Mouse (Mus musculus) embryonic fibroblast, embryonic 13.5 days (primary cell): ENCODE measurements around the gene Chd6. TPM values are rescaled to one million over a fixed set of nuclear protein-coding genes. Genes with fewer than 3 reads are reported as not detected.

Experiments used
- H3K27ac ChIP-seq: 2 replicates; pipeline ENCODE4 v1.5.1; 2012; ENCODE audit warnings: low read length, control low read depth, inconsistent platforms; ENCODE audit not compliant: insufficient read depth
- H3K4me1 ChIP-seq: 2 replicates; pipeline ENCODE4 v1.6.1; 2011; ENCODE audit warnings: low read length; ENCODE audit not compliant: control insufficient read depth, insufficient read depth
- H3K4me3 ChIP-seq: 2 replicates; pipeline ENCODE4 v1.5.1; 2011; ENCODE audit warnings: mild to moderate bottlenecking, control low read depth, low read length; ENCODE audit not compliant: insufficient read depth
- CTCF ChIP-seq: IDR thresholded peaks from 2 replicates; pipeline ENCODE4 v1.5.1; 2011; ENCODE audit warnings: mild to moderate bottlenecking, control low read depth, low read length, moderate library complexity, borderline replicate concordance; ENCODE audit not compliant: insufficient read depth
- POLR2A ChIP-seq: IDR thresholded peaks from 2 replicates; pipeline ENCODE4 v1.6.1; 2011; ENCODE audit warnings: low read depth, mild to moderate bottlenecking, control low read depth, low read length, moderate library complexity
- polyA plus RNA-seq: library from polyadenylated mRNA; stranded (reverse); fragments of >200 nt; gene quantifications from 2 replicates; pipeline ENCODE4 v1.2.4, GENCODE M21; 2011; ENCODE audit warnings: low read depth; ENCODE audit not compliant: missing spikeins, insufficient read length

Chd6 gene
- 28.9 and 40.2 TPM in 2 replicates for polyA plus RNA-seq

- Histone ChIP-seq H3K4me1 (peaks cover 2% of the 10 kb centered on the region; the same call in 1 of the 2 replicates), H3K27ac (peak within 1 kb of the TSS; percentile 63), H3K4me3 (peak within 1 kb of the TSS; percentile 71)
- TF ChIP-seq CTCF (no peak), POLR2A (no peak; the same call in 1 of the 2 replicates)
These were observed at the start of gene Chd6 for GRCm38 (mm10) chr2:161108933-161109371. TSS of gene Chd6 (minus strand) at chr2:161109075.

GRCm38 (mm10) chr2:161150004-161150842, 41.3 kb upstream of the Chd6 start:
- Histone ChIP-seq H3K27ac (no peak overlapping the region), H3K4me3 (no peak overlapping the region), H3K4me1 (no peaks in the 10 kb centered on the region)
- TF ChIP-seq POLR2A: no peak
- no peak for TF ChIP-seq CTCF

GRCm38 (mm10) chr2:161148428-161149020, 39.6 kb upstream of the Chd6 start:
- Histone ChIP-seq H3K4me1 (no peaks in the 10 kb centered on the region), H3K4me3 (no peak overlapping the region), H3K27ac (no peak overlapping the region)
- no peak for TF ChIP-seq POLR2A
- no peak for TF ChIP-seq CTCF

GRCm38 (mm10) chr2:161147656-161148427, 39.0 kb upstream of the Chd6 start:
- H3K4me3 ChIP-seq: no peak overlapping the region
- no peak overlapping the region for H3K27ac ChIP-seq
- no peak for TF ChIP-seq CTCF
- TF ChIP-seq POLR2A: no peak

GRCm38 (mm10) chr2:161144799-161145198, 35.9 kb upstream of the Chd6 start:
- H3K27ac ChIP-seq: no peak overlapping the region
- no peak overlapping the region for H3K4me3 ChIP-seq
- no peaks in the 10 kb centered on the region for H3K4me1 ChIP-seq
- TF ChIP-seq POLR2A: no peak
- TF ChIP-seq CTCF: no peak

More at GRCm38 (mm10) chr2:161147656-161148427, 39.0 kb upstream of the Chd6 start:
- H3K4me1 ChIP-seq: no peaks in the 10 kb centered on the region

GRCm38 (mm10) chr2:161138672-161139536, 30.0 kb upstream of the Chd6 start:
- no peak for TF ChIP-seq CTCF
- TF ChIP-seq POLR2A: no peak
- H3K4me1 ChIP-seq: no peaks in the 10 kb centered on the region
- H3K27ac ChIP-seq: no peak overlapping the region
- H3K4me3 ChIP-seq: no peak overlapping the region

GRCm38 (mm10) chr2:161136999-161137398, 28.1 kb upstream of the Chd6 start:
- H3K4me1 ChIP-seq: no peaks in the 10 kb centered on the region
- no peak overlapping the region for H3K27ac ChIP-seq
- H3K4me3 ChIP-seq: no peak overlapping the region
- TF ChIP-seq POLR2A (no peak), CTCF (no peak)

- H3K27ac ChIP-seq: peak overlapping the region; percentile 34; the same call in 1 of the 2 replicates
- no peaks in the 10 kb centered on the region for H3K4me1 ChIP-seq
- TF ChIP-seq POLR2A: no peak
- TF ChIP-seq CTCF: no peak
- H3K4me3 ChIP-seq: no peak overlapping the region
These were observed 19.7 kb upstream of the Chd6 start for GRCm38 (mm10) chr2:161128367-161129111.
